Mouse (Mus musculus) thymus, adult 2 months (tissue): ENCODE results near the gene Adamts4.

Experiments
- CTCF ChIP-seq: fragments of 200-500 bp; IDR thresholded peaks from 2 replicates; pipeline ENCODE4 v1.5.1; 2012; ENCODE audit warnings: mild to moderate bottlenecking, control low read depth, low read length, moderate library complexity, borderline replicate concordance; ENCODE audit not compliant: control insufficient read depth, poor library complexity, insufficient read depth; ENCODE audit errors: extremely low read depth
- POLR2A ChIP-seq: fragments of 200-500 bp; IDR thresholded peaks from 2 replicates; pipeline ENCODE4 v1.6.1; 2012; ENCODE audit warnings: mild to moderate bottlenecking, low read length, control low read depth, moderate library complexity; ENCODE audit not compliant: control insufficient read depth, poor library complexity, insufficient read depth; ENCODE audit errors: extremely low read depth

- TF ChIP-seq CTCF (no peak), POLR2A (no peak)
Measured at GRCm38 (mm10) chr1:171279012-171279705, 28.9 kb downstream of the Adamts4 start.
